Mouse (Mus musculus) intestine, postnatal 0 days (tissue): ENCODE measurements around the gene Tmem44. TPM values are rescaled to one million over a fixed set of nuclear protein-coding genes. Genes with fewer than 3 reads are reported as not detected.

ENCODE experiments used
- ATAC-seq: fragments of 200-750 bp; cut with Nextera tagmentation; 2 replicates; pipeline ENCODE4 v1.8.0; 2017; ENCODE audit warnings: mild to moderate bottlenecking, moderate TSS enrichment, moderate library complexity
- H3K27ac ChIP-seq: fragments of 300-500 bp; sonication (generic); 2 replicates; pipeline ENCODE4 v1.5.1; 2014; ENCODE audit warnings: mild to moderate bottlenecking, low read depth, low read length, moderate library complexity
- H3K27me3 ChIP-seq: fragments of 300-500 bp; sonication (generic); replicated peaks from 2 replicates; pipeline ENCODE4 v1.6.1; 2014; ENCODE audit warnings: low read length, mixed read lengths; ENCODE audit not compliant: control insufficient read depth, insufficient read depth
- H3K36me3 ChIP-seq: fragments of 300-500 bp; sonication (generic); 2 replicates; pipeline ENCODE4 v1.6.1; 2014; ENCODE audit warnings: mild to moderate bottlenecking, moderate library complexity; ENCODE audit not compliant: control insufficient read depth, insufficient read depth
- H3K4me1 ChIP-seq: fragments of 300-500 bp; sonication (generic); replicated peaks from 2 replicates; pipeline ENCODE4 v1.6.1; 2014; ENCODE audit warnings: antibody characterized with exemption, low read length, mixed read lengths; ENCODE audit not compliant: control insufficient read depth, insufficient read depth
- H3K4me2 ChIP-seq: fragments of 300-500 bp; sonication (generic); replicated peaks from 2 replicates; pipeline ENCODE4 v1.6.1; 2014; ENCODE audit warnings: low read depth, mild to moderate bottlenecking, moderate library complexity
- H3K4me3 ChIP-seq: fragments of 300-500 bp; sonication (generic); 2 replicates; pipeline ENCODE4 v1.5.1; 2014; ENCODE audit warnings: low read depth, low read length
- H3K9ac ChIP-seq: fragments of 300-500 bp; sonication (generic); 2 replicates; pipeline ENCODE4 v1.6.1; 2014; ENCODE audit warnings: mild to moderate bottlenecking, low read depth, low read length
- H3K9me3 ChIP-seq: fragments of 300-500 bp; sonication (generic); 2 replicates; pipeline ENCODE4 v1.6.1; 2016; ENCODE audit warnings: mixed run types; ENCODE audit not compliant: control insufficient read depth
- CTCF ChIP-seq: sonication (generic); IDR thresholded peaks from 2 replicates; pipeline ENCODE4 v1.5.1; 2016; ENCODE audit warnings: low read depth, mild to moderate bottlenecking, control low read depth, antibody characterized with exemption, moderate library complexity
- WGBS: fragments of 180-500 bp; shearing (Covaris S2); extraction: QIAGEN DNeasy Blood & Tissue Kit; methylation state at CpG from one replicate; pipeline ENCODE4 v1.1.7; 2014; 5-methylcytosine and 5-hydroxymethylcytosine counted together
- polyA plus RNA-seq: library from polyadenylated mRNA; unstranded; fragments of >200 nt; fragmentation: Nextera tagmentation; extraction: Ambion mirVana; gene quantifications from 2 replicates; pipeline ENCODE4 v1.2.1, GENCODE M21; 2015

Gene Tmem44
- polyA plus RNA-seq, 1 experiment from 2014 or later, result 3.1 TPM

GRCm38 (mm10) chr16:30576392-30576791 lies 25.8 kb upstream of the Tmem44 start:
- Histone ChIP-seq H3K27ac (no peak overlapping the region), H3K36me3 (peaks cover 87% of the 10 kb centered on the region)
- 89% methylated on average over 1 of the region's 1 CpGs for WGBS

GRCm38 (mm10) chr16:30575815-30576214 lies 25.2 kb upstream of the Tmem44 start:
- Histone ChIP-seq H3K4me2 (no peak overlapping the region), H3K4me1 (no peaks in the 10 kb centered on the region), H3K27ac (no peak overlapping the region), H3K9ac (no peak overlapping the region), H3K36me3 (peaks cover 87% of the 10 kb centered on the region), H3K27me3 (no peaks in the 10 kb centered on the region), H3K9me3 (no peaks in the 10 kb centered on the region), H3K4me3 (no peak overlapping the region)
- ATAC-seq, result no peak
- TF ChIP-seq CTCF, result no peak
- 83% methylated on average over 7 of the region's 7 CpGs for WGBS

More at GRCm38 (mm10) chr16:30576392-30576791, 25.8 kb upstream of the Tmem44 start:
- Histone ChIP-seq H3K9ac (no peak overlapping the region), H3K4me2 (no peak overlapping the region), H3K4me1 (no peaks in the 10 kb centered on the region), H3K9me3 (no peaks in the 10 kb centered on the region), H3K4me3 (no peak overlapping the region), H3K27me3 (no peaks in the 10 kb centered on the region)
- no peak for TF ChIP-seq CTCF
- no peak for ATAC-seq

- ATAC-seq, result no peak
- no peaks in the 10 kb centered on the region for H3K4me1 ChIP-seq
- no peak overlapping the region for H3K4me2 ChIP-seq
- H3K27me3 ChIP-seq, result no peaks in the 10 kb centered on the region
- no peak overlapping the region for H3K4me3 ChIP-seq
- no peak for TF ChIP-seq CTCF
- WGBS, result 58% methylated on average over 4 of the region's 4 CpGs
- no peak overlapping the region for H3K9ac ChIP-seq
- H3K27ac ChIP-seq, result no peak overlapping the region
- peaks cover 89% of the 10 kb centered on the region for H3K36me3 ChIP-seq
- H3K9me3 ChIP-seq, result no peaks in the 10 kb centered on the region
Measured at GRCm38 (mm10) chr16:30572239-30572638, 21.6 kb upstream of the Tmem44 start.

GRCm38 (mm10) chr16:30571378-30571777 lies 20.7 kb upstream of the Tmem44 start:
- no peak overlapping the region for H3K4me2 ChIP-seq
- H3K4me1 ChIP-seq, result no peaks in the 10 kb centered on the region
- no peak for TF ChIP-seq CTCF
- 95% methylated on average over 5 of the region's 5 CpGs for WGBS
- peaks cover 89% of the 10 kb centered on the region for H3K36me3 ChIP-seq
- H3K9me3 ChIP-seq, result no peaks in the 10 kb centered on the region
- no peak overlapping the region for H3K9ac ChIP-seq
- no peaks in the 10 kb centered on the region for H3K27me3 ChIP-seq
- no peak for ATAC-seq
- H3K27ac ChIP-seq, result no peak overlapping the region
- H3K4me3 ChIP-seq, result no peak overlapping the region

GRCm38 (mm10) chr16:30570173-30570572 lies 19.5 kb upstream of the Tmem44 start:
- WGBS, result 98% methylated on average over 4 of the region's 4 CpGs
- H3K36me3 ChIP-seq, result peaks cover 91% of the 10 kb centered on the region

GRCm38 (mm10) chr16:30565631-30566030 lies 15.0 kb upstream of the Tmem44 start:
- H3K4me1 ChIP-seq, result no peaks in the 10 kb centered on the region
- no peak overlapping the region for H3K27ac ChIP-seq
- H3K9ac ChIP-seq, result no peak overlapping the region
- no peak overlapping the region for H3K4me2 ChIP-seq
- H3K4me3 ChIP-seq, result no peak overlapping the region
- ATAC-seq, result no peak
- no peaks in the 10 kb centered on the region for H3K27me3 ChIP-seq
- WGBS, result 75% methylated on average over 6 of the region's 6 CpGs
- peaks cover 98% of the 10 kb centered on the region for H3K36me3 ChIP-seq
- no peak for TF ChIP-seq CTCF
- no peaks in the 10 kb centered on the region for H3K9me3 ChIP-seq

More at GRCm38 (mm10) chr16:30570173-30570572, 19.5 kb upstream of the Tmem44 start:
- no peak for TF ChIP-seq CTCF
- no peaks in the 10 kb centered on the region for H3K4me1 ChIP-seq
- no peak overlapping the region for H3K9ac ChIP-seq
- no peaks in the 10 kb centered on the region for H3K9me3 ChIP-seq
- no peak; the same call in 1 of the 2 replicates for ATAC-seq
- no peak overlapping the region for H3K4me2 ChIP-seq
- H3K27ac ChIP-seq, result no peak overlapping the region
- H3K4me3 ChIP-seq, result no peak overlapping the region
- H3K27me3 ChIP-seq, result no peaks in the 10 kb centered on the region

- no peak overlapping the region for H3K27ac ChIP-seq
- no peak for ATAC-seq
- H3K4me3 ChIP-seq, result no peak overlapping the region
- WGBS, result 90% methylated on average over 4 of the region's 4 CpGs
- TF ChIP-seq CTCF, result no peak
- no peaks in the 10 kb centered on the region for H3K27me3 ChIP-seq
- H3K9ac ChIP-seq, result no peak overlapping the region
- peaks cover 55% of the 10 kb centered on the region for H3K36me3 ChIP-seq
- H3K4me1 ChIP-seq, result no peaks in the 10 kb centered on the region
- peaks cover 6% of the 10 kb centered on the region; the same call in 1 of the 2 replicates for H3K9me3 ChIP-seq
- no peak overlapping the region for H3K4me2 ChIP-seq
Measured at GRCm38 (mm10) chr16:30560601-30561000, 10.0 kb upstream of the Tmem44 start.
